Mouse (Mus musculus) induced T-regulatory cell, adult 2 months (primary cell): ENCODE data around the gene Vmn1r196.
"Not testable (repeated sequence)": the region's sequence is repeated elsewhere in the genome, so short reads cannot be mapped to it uniquely, and the experiment has no call there.

Experiments used
- DNase-seq: peaks from one replicate; pipeline ENCODE4 v3.0.0-alpha.2; 2012; ENCODE audit warnings: low read depth

Vmn1r196 gene

GRCm38 (mm10) chr13:22289620-22290019, at the start of gene Vmn1r196:
TSS of gene Vmn1r196 (plus strand) at chr13:22289920.
- no peak for DNase-seq

GRCm38 (mm10) chr13:22243915-22244314, 45.8 kb upstream of the Vmn1r196 start, which contains the start of gene Vmn1r194:
TSS of gene Vmn1r194 (plus strand) at chr13:22244215.
- no peak for DNase-seq

DNA sequence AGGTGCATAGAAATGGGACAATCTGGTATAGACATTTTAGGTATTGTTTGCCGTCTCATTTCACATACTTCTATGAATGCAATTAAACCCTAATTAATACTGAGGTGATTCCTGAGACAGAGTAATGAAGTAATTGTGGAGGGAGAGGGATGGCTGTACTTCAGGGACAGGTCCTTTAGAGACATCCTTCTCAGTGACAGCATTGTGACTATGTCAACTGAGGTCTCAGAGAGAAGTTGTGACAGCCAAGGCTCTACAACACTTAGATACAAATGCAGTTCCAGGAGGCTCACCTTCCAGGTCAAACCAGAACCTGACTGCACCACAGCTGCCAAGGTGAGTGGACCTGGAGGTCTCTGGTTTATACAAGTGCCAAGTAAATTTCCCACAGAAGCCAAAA, 19.5 kb upstream of the Vmn1r196 start, which contains the start of gene Vmn1r195:
Gene Vmn1r195, plus strand, starts transcription at position 301 of the 400 bp plus-strand sequence.
- DNase-seq: not testable (repeated sequence)

DNA sequence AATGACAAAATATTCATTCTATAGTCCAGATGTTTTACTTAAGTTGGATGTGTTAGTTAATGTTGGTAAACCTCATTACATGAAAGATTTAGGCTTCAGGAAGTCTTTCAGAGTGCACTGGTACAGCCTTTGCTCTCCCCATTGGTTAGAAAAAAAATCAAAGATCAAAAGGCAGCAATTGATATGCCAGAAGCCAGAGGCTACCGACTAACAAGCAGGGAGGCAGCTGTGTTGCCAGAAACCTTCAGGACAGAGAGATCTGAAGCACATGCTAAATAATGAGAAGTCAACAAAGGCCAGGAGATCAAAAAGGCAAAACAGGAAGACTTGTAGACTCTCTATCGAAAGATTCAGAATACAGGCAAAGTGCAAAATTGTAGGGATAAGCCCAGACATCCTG, 18.0 kb upstream of the Vmn1r196 start:
- DNase-seq: no peak

DNA sequence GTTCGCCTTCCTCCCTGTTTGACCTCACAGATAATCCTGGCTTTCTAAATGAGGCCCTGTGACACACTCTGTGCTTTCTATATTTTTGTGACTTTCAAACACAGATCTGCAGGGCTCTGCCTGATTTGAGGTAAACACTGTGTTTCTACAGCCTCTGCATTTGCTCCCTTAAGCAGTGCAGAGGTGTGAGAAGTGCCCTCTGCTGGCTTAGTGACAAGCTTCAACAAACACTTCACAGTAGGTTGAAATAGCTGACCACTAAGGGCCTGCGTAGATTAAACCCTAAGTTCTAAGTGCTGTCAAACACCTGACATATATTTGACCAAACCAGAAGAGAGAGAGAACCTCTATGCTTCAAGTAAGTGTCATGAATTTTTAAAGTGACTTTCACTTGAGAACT, 5.1 kb upstream of the Vmn1r196 start:
- no peak for DNase-seq

- not testable (repeated sequence) for DNase-seq
Measured at GRCm38 (mm10) chr13:22308075-22308474, 18.4 kb downstream of the Vmn1r196 start.

- DNase-seq: no peak
Measured at GRCm38 (mm10) chr13:22315361-22315760, 25.6 kb downstream of the Vmn1r196 start.

DNA sequence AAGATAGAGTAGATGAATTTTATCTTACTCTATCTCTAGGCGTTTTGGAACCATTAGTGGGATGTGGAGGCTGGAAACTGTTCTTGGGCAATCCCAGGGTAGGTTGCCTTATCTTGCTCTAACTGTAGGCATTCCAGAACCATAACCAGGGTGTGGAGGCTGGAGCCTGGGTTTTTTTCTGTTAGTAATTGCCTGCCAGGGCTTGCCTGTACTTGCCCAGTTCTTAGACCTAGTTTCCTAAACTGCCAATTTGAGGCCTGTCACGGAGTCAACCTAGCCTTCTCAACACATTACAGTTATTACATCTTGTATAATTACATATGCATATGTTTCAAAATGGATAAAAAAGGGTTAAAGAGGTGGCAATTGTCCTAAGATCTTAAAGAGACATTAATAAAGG, 27.6 kb downstream of the Vmn1r196 start:
- no peak for DNase-seq

GRCm38 (mm10) chr13:22320091-22320490, 30.4 kb downstream of the Vmn1r196 start:
- DNase-seq: no peak

- DNase-seq: no peak
Measured at GRCm38 (mm10) chr13:22324289-22324688, 34.6 kb downstream of the Vmn1r196 start, which contains the start of gene Vmn1r197. TSS of gene Vmn1r197 (plus strand) at chr13:22324589.

GRCm38 (mm10) chr13:22333269-22333668, 43.5 kb downstream of the Vmn1r196 start:
- no peak for DNase-seq

GRCm38 (mm10) chr13:22335565-22335964, 45.8 kb downstream of the Vmn1r196 start:
- DNase-seq: no peak
